Mouse (Mus musculus): Measurements from ENCODE around the gene Yars. TPM values are rescaled to one million over a fixed set of nuclear protein-coding genes. Genes with fewer than 3 reads are reported as not detected.

The Yars gene
- polyA plus RNA-seq, 1 experiment from 2014 or later, result 63.0 TPM

GRCm38 (mm10) chr4:129266821-129267220 is 77.3 kb downstream of the Yars start:
- ChIA-PET POLR2A (no interaction called here), CTCF (interaction anchor here (1.6 kb wide), 1 partner anchor 9 kb away, joined by 4 read pairs; no protein-coding TSS in a partner anchor)
- DNase-seq (ENCODE audit: low read depth, low spot score), result no peak
- no peaks in the 10 kb centered on the region for H3K27me3 ChIP-seq
- no peak for TF ChIP-seq CTCF (IDR thresholded peaks at IDR 0.05)
- no peak for ATAC-seq
- in situ Hi-C loops (cut with MboI; ENCODE audit: low pct_unique_long_range_greater_than_20kb), result no loop called here

- DNase-seq (ENCODE audit: low read depth, low spot score) (no peak), ATAC-seq (no peak)
- in situ Hi-C loops (cut with MboI; ENCODE audit: low pct_unique_long_range_greater_than_20kb), result no loop called here
- CTCF ChIA-PET, result interaction anchor here (1.1 kb wide), 1 partner anchor 9 kb away, joined by 3 read pairs; no protein-coding TSS in a partner anchor
- H3K27me3 ChIP-seq, result no peaks in the 10 kb centered on the region
- no peak for TF ChIP-seq CTCF (IDR thresholded peaks at IDR 0.05)
- POLR2A ChIA-PET, result no interaction called here
Measured at GRCm38 (mm10) chr4:129268698-129269097, 79.1 kb downstream of the Yars start.

Other genes starting within 250 kb of the Yars start
- gene Azin2, start 227.3 kb upstream of the Yars start, polyA plus RNA-seq (2021), result 18.0 TPM
- gene Ak2, start 197.8 kb upstream of the Yars start, polyA plus RNA-seq (2021), result 64.2 TPM
- gene Rnf19b, start 131.5 kb upstream of the Yars start, polyA plus RNA-seq (2021), result 31.4 TPM
- not detected for gene Tmem54, start 84.2 kb upstream of the Yars start, polyA plus RNA-seq (2021)
- not detected for gene Hpca, start 67.7 kb upstream of the Yars start, polyA plus RNA-seq (2021)
- not detected for gene Fndc5, start 52.8 kb upstream of the Yars start, polyA plus RNA-seq (2021)
- 20.2 TPM for gene S100pbp, start within 50 bp of the Yars start, polyA plus RNA-seq (2021)
- 47.3 TPM for gene C77080, start 71.6 kb downstream of the Yars start, polyA plus RNA-seq (2021)
- gene Sync, start 97.9 kb downstream of the Yars start, polyA plus RNA-seq (2021), result 4.9 TPM
- gene Rbbp4, start 145.6 kb downstream of the Yars start, polyA plus RNA-seq (2021), result 150 TPM
- 68.4 TPM for gene Zbtb8os, start 145.9 kb downstream of the Yars start, polyA plus RNA-seq (2021)
- gene Zbtb8a, start 188.4 kb downstream of the Yars start, polyA plus RNA-seq (2021), result 3.3 TPM